Mouse (Mus musculus) E14TG2a.4 (cell line): ENCODE results near the gene Rc3h2.

Experiments used
- H3K27me3 ChIP-seq: 2 replicates; pipeline ENCODE4 v1.6.1; 2014; ENCODE audit warnings: low read length, control low read depth; ENCODE audit not compliant: insufficient read depth
- H3K36me3 ChIP-seq: 2 replicates; pipeline ENCODE4 v1.6.1; 2014; ENCODE audit warnings: low read length, control low read depth; ENCODE audit not compliant: insufficient read depth
- H3K4me1 ChIP-seq: replicated peaks from 2 replicates; pipeline ENCODE4 v1.6.1; 2014; ENCODE audit warnings: low read depth, low read length, control low read depth
- H3K4me3 ChIP-seq: replicated peaks from 2 replicates; pipeline ENCODE4 v1.5.1; 2014; ENCODE audit warnings: mild to moderate bottlenecking, low read length
- H3K9me3 ChIP-seq: 2 replicates; pipeline ENCODE4 v1.6.1; 2014; ENCODE audit warnings: low read length, control low read depth
- CTCF ChIP-seq: conservative IDR thresholded peaks from 2 replicates; pipeline ENCODE4 v1.5.1; 2014; ENCODE audit warnings: low read length
- NANOG ChIP-seq: IDR thresholded peaks from 2 replicates; pipeline ENCODE4 v1.6.1; 2014; ENCODE audit warnings: borderline replicate concordance, low read length, mixed read lengths
- POU5F1 ChIP-seq: IDR thresholded peaks from 2 replicates; pipeline ENCODE4 v1.6.1; 2014; ENCODE audit warnings: low read length, borderline replicate concordance

Gene Rc3h2

GRCm38 (mm10) chr2:37422306-37423304 is at the start of gene Rc3h2:
Rc3h2 (minus strand) TSS chr2:37422903.
- peak within 1 kb of the TSS; percentile 88 for H3K4me3 ChIP-seq
- H3K36me3 ChIP-seq, result peaks cover 16% of the 10 kb centered on the region
- no peak for TF ChIP-seq NANOG
- TF ChIP-seq POU5F1, result no peak
- TF ChIP-seq CTCF, result no peak
- H3K27me3 ChIP-seq, result no peaks in the 10 kb centered on the region
- H3K9me3 ChIP-seq, result no peaks in the 10 kb centered on the region
- H3K4me1 ChIP-seq, result peaks cover 21% of the 10 kb centered on the region

- no peaks in the 10 kb centered on the region for H3K9me3 ChIP-seq
- TF ChIP-seq NANOG (no peak), CTCF (no peak), POU5F1 (no peak)
- no peak overlapping the region for H3K4me3 ChIP-seq
- H3K36me3 ChIP-seq, result peaks cover 16% of the 10 kb centered on the region; the same call in 1 of the 2 replicates
- H3K4me1 ChIP-seq, result no peaks in the 10 kb centered on the region
- H3K27me3 ChIP-seq, result no peaks in the 10 kb centered on the region
Measured at GRCm38 (mm10) chr2:37466266-37466665, 43.6 kb upstream of the Rc3h2 start.

- Histone ChIP-seq H3K4me1 (no peaks in the 10 kb centered on the region), H3K9me3 (no peaks in the 10 kb centered on the region), H3K36me3 (no peaks in the 10 kb centered on the region), H3K4me3 (no peak overlapping the region), H3K27me3 (no peaks in the 10 kb centered on the region)
- TF ChIP-seq NANOG (no peak), CTCF (peak; percentile 51), POU5F1 (no peak)
Measured at GRCm38 (mm10) chr2:37460707-37461106, 38.0 kb upstream of the Rc3h2 start.

- TF ChIP-seq CTCF (no peak), NANOG (no peak), POU5F1 (no peak)
- no peaks in the 10 kb centered on the region for H3K9me3 ChIP-seq
- H3K27me3 ChIP-seq, result no peaks in the 10 kb centered on the region
- peaks cover 29% of the 10 kb centered on the region for H3K4me1 ChIP-seq
- 0 out of 2 replicates have a peak, but pooled peaks cover 16% of the 10 kb centered on the region for H3K36me3 ChIP-seq
- peak overlapping the region; percentile 88 for H3K4me3 ChIP-seq
Measured at GRCm38 (mm10) chr2:37452376-37452760, 29.7 kb upstream of the Rc3h2 start.

GRCm38 (mm10) chr2:37451667-37452375 is 29.1 kb upstream of the Rc3h2 start:
- Histone ChIP-seq H3K9me3 (no peaks in the 10 kb centered on the region), H3K4me1 (peaks cover 29% of the 10 kb centered on the region), H3K36me3 (0 out of 2 replicates have a peak, but pooled peaks cover 17% of the 10 kb centered on the region), H3K27me3 (no peaks in the 10 kb centered on the region), H3K4me3 (peak overlapping the region; percentile 88)
- no peak for TF ChIP-seq CTCF
- TF ChIP-seq POU5F1, result no peak
- no peak for TF ChIP-seq NANOG

- Histone ChIP-seq H3K9me3 (no peaks in the 10 kb centered on the region), H3K4me3 (peak within 1 kb of the TSS; percentile 95), H3K4me1 (peaks cover 33% of the 10 kb centered on the region), H3K27me3 (no peaks in the 10 kb centered on the region), H3K36me3 (peaks cover 33% of the 10 kb centered on the region)
- TF ChIP-seq POU5F1, result no peak
- no peak for TF ChIP-seq CTCF
- TF ChIP-seq NANOG, result no peak
Measured at GRCm38 (mm10) chr2:37442611-37443591, 20.2 kb upstream of the Rc3h2 start, which contains the start of the genes Zbtb26, Zbtb6 and Rabgap1. Zbtb26 (minus strand) TSS chr2:37443135. Zbtb6 (minus strand) TSS chr2:37443171. Rabgap1 (plus strand) TSS chr2:37443279.

DNA sequence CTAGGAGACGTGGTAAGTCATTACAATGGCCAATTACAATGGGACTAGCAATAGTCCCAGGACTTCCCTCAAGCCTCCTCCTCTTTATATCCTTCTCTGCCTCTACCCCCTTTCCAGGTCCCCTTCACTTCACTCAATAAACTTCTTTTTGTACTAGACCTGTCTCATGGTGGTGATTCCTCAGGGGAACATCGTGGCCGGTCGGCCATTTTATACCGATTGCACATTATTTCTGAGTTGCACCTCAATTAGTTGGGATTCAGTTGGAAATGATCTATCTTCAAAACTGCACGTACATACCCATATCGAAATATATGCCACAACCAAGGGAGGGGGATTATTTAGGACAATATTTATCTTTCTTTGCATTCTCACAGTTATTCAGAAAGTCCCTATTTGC is 8.9 kb upstream of the Rc3h2 start:
- H3K4me3 ChIP-seq, result peak overlapping the region; percentile 97
- TF ChIP-seq NANOG (no peak), POU5F1 (no peak), CTCF (no peak)
- H3K4me1 ChIP-seq, result peaks cover 40% of the 10 kb centered on the region
- no peaks in the 10 kb centered on the region for H3K27me3 ChIP-seq
- H3K9me3 ChIP-seq, result no peaks in the 10 kb centered on the region
- peaks cover 59% of the 10 kb centered on the region for H3K36me3 ChIP-seq
